Mouse (Mus musculus): ENCODE results near the gene Bcl3.

GRCm38 (mm10) chr7:19822604-19823058 is at the start of gene Bcl3:
- TF ChIP-seq CTCF (IDR thresholded peaks at IDR 0.05; ENCODE audit: extremely low read depth, insufficient read length, insufficient replicate concordance, low read depth, low read length) (no peak), POLR2A (IDR thresholded peaks at IDR 0.05; ENCODE audit: low read depth, low read length) (peak; percentile 42; the same call in 1 of the 2 replicates)

Data from small intestine, adult 2 months (tissue).